Mouse (Mus musculus): ENCODE measurements at regions not wholly inside any gene's neighbourhood (a gene's known extent, or its start where the extent isn't known, plus 50 kb on each side); places are given as distances from the start of the nearest gene placed in this dataset.
"Not testable (repeated sequence)": the region's sequence is repeated elsewhere in the genome, so short reads cannot be mapped to it uniquely, and the experiment has no call there.

DNA sequence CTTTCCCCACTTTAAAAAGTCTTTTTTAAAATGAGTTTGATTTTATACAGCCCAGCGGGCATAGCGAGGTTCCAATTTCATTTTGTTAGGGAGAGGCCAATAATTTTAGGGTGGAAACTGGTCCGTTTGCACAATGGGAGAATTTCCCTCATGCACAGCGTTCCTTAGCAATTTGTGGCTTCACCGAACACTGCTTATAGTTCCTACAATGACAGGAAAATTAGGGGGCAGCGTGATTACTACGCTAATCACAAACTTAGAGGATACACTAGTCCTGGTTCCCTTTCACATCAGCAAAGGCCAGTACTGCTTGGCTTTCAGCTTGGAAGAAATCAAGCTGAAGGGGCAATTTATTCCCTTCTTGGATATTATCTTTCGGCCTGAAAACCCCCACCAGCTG, 745.1 kb upstream of the Gm19410 start:
- DNase-seq = no peak

DNA sequence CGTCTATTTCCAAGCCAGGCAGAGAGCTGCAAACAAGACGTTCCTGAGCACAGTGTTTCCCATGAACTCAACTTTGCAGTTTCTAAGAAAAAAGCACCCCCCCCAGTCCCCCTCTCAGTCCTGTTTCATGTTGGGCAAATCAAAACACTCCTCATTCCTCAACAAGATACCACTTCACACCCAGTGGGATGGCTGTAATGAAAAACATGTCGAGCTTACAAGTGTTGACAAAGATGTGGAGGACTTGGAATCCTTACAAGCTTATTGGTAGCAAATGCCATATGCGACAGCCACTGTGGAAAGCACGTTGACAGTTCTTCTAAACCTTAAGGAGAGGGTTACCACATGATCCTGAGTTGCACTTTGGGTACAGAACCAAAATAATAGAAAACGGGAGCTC, 742.9 kb upstream of the Gm19410 start:
- DNase-seq = no peak

DNA sequence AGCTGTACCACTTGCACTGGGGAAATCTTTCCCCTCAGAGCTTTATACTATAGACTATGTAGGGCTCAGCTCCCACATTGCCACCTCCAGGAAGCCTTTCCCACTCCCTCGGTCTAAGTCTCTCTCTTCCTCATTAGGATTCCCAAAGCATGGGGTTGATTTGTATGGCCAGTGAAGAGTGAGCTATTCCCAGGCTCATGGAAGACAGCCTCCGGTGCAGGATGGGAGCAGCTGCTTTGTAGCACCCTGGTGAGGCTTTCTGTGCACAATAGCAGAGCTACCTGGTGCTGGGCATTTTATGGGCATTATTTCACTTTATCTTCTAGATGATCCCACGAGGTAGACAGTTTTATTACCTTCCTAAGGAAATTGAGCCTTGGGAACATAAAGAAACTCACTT, 717.8 kb upstream of the Gm19410 start:
- no peak for DNase-seq

DNA sequence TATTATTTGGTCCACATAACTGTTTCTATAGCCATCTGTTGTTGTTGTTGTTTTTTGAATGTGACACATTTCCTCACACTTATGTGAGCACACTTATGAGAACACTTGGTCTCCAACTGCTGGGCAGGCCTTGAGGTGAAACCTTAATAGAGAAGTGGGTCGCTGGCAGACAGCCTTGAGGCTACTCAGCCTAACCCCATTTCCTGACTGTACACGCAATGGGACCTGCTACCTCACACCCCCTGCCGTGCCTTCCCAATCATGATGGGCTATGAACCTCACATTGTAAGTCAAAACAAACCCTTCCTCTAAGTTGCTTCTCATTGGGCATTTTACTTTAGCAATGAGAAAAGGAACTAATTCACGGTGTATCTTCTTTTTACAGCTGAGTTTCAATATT, 712.1 kb upstream of the Gm19410 start:
- DNase-seq = no peak

DNA sequence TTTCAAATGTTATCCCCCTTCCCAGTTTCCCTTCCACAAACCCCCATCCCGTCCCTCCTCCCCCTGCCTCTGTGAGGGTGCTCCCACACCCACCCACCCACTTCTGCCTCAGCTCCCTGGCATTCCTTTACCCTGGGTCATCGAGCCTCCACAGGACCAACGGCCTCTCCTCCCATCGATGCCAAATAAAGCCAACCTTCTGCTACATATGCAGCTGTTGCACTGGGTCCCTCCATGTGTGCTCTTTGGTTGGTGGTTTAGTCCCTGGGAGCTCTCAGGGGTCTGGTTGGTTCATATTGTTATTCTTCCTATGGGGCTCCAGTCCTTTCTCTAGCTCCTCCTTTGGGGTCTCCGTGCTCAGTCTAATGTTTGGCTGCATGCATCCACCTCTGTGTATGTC, 704.5 kb upstream of the Gm19410 start:
- no peak for DNase-seq

DNA sequence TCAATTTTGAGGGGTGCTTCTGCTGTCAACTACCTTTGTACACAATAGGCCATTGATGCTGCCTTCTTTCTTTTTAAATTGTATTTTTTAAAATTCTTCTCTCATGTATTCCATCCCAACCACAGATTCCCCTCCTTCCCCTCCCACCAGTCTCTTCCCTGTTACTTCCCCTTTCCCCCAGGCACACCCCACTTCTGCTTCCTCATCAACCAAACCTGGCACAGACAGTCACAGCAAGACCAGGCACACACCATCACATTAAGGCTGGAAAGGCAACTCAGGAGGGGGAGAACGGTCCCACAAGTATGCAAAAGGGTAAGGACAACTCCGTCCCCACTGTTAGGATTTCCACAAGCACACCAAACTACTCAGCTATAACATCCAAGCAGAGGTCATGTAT, 697.4 kb upstream of the Gm19410 start:
- DNase-seq = no peak

DNA sequence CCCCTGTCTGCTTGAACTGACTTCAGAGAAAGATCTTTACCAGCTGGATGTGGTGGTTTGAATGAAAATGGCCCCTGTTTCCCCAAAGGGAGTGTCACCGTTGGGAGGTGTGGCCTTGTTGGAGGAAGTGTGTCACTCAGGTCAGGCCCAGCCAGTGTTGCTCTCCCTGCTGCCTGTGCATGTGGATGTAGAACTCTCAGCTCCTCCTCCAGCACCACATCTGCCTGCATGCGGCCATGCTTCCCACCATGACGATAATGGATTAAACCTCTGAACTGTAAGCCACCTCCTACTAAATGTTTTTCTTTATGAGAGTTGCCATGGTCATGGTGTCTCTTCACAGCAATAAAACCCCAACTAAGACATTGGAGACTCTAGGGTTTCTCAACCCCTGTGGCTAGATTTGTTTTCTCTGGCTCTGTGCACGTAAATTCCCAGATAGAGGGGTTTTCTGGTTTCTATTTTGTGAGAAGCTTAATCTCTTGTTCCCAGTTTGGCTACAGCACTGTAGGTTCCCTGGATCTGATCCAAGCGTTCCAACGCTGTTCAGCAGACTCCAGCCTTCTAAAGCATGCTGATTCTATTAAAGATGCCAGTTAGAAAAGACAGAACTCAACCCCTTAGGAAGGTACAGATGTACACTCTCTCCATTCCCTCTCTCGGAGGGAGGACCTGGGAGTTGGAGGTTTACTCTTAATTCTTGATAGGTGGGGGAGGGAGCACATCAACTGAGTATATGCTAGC, 695.2 kb upstream of the Gm19410 start:
- DNase-seq = peak; percentile 11 to 34

DNA sequence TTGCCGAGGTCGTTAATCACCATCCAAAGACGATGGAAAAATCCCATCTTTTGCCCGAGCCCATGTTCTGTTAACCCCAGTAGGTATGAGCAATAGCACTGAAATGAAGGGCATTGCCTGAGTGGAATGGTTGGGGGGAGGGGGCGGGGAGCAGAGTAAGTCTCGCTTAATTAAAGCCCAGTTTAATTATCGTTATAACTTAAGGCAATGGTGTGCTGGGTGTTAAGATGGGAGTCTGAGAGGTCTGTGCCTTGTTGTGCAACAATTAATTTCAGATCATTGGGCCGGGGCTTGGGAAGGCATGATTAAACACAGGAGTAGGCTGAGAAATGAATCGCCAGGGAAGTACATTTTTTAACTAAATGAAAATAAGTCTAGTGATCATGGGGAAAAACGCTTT, 689.6 kb upstream of the Gm19410 start:
- no peak for DNase-seq

DNA sequence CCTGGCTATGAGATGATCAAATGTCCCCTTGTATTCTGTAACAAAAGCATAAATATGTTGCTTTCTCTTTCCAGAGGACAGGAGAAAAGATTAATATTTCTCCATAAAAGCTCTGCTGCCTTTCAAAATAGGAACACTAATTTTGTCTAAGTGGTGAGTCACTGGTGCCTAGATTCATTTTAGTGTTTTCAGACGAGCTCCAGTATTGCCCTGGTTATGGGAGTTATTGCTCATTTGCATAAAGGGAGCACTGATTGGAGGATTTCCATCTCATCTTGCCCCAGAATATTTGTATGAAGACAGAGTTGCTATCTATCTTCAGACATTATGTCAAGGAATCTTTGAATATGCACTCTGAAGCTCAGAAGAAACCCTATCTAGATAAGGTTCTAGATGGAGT, 682.4 kb upstream of the Gm19410 start:
- no peak for DNase-seq

DNA sequence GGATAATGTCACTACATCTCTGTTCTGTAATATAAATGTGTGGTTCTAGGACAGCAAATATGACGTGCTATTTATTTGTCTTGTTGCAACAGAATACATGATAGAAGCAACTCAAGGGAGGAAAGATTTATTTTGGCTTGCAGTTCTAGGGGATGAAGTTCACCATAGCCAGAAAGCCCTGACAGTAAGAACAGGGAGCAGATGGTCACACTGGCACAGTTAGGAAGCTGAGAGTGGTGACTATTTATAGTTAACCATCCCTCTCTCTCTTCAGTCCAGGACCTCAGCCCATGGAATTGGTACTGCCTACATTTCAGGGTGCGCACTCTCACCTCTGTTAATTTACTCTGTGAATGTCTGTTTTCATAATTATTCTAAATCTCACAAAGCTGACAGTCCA, 678.5 kb upstream of the Gm19410 start:
- no peak for DNase-seq

DNA sequence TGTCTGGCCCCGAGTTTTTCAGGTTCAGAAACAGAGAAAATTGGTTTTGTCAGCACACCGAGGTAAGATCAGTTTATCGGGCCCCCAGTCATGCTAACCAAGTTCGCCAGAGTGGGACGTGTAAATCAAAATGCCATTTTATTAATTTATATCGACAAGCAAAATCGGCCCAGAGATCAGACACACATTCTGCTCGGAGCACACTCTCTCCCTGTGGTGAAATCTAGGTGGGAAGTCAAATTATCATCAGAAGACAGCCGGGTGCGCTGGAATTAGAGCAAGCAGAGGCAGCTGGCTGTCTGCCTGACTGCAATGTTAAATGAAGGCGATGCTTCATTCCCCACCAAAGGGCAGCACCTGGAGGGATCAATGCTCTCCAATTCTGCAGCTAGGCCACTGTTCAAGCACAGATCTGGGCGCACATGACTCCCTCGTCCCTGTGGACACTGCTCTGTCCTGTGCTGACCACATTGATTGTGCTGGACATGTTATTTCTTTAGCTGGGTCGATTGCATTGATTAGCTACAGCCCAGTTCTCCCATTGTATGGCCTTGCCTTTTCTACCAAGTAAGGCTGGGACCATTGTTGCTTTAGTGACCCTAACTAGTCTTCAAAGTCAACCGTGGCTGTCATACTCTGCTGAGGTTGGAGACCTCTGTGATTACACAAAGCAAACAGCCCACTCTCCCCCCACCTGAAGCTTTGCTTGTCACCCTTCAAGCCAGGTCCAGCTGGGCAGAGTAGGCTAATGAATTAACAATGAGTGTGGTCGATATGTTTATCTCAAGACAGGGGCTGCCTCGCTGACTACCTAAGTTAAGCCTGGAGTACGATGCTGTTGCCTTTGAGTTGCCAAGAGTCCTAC, 677.0 kb upstream of the Gm19410 start:
- no peak for DNase-seq

DNA sequence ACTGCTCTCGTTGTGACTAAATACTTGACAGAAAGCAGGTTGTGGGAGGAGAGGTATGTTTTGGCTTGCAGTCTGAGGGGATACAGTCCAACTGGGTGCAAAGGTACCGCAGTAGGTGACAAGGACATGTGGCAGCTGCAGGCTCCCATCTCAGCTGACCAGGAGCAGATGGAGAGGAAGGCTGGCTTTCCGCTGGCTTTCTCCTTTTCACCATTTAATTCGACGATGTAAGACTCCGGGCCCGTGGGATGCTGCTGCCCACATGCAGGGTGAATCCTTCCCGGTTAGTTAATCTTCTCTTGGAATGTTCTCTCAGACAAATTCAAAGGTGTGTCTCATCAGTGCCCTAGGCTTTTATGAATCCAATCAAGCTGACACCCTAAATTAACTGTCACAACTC, 676.1 kb upstream of the Gm19410 start:
- no peak for DNase-seq

DNA sequence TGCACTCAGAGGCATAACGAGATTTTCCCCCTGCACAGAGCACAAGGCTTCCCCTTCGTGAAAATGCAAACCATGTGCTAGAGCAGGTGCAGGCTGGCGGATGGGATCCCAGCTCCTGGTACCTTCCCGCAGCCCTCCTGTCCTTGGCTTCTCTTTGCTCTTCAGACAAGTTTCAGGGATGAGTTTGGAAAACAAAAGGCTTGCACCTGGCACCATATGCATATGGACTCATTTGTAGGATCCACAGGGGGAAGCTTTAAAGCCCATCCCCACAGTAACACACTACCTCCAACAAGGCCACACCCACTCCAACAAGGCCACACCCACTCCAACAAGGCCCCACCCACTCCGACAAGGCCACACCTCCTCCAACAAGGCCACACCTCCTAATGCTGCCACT, 663.9 kb upstream of the Gm19410 start:
- DNase-seq = no peak

DNA sequence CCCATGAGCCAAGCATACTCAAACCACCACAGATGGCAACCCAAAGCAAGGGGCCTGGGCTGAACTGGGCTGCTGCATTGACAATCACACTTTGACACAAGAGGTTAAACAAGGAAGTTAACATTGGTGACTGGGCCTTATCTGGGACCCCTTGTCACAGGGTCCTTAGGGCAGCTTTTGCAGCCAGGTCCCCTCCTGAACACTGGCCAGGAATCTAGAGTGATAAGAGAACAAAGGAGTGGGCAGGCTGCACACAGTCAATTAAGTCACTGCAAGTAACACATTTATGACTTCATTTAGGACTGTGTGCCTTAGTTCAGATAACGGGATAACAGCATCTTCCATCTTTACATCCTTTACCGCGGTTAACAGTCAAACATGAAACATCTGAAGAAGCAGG, 663.5 kb upstream of the Gm19410 start:
- DNase-seq = not testable (repeated sequence)

DNA sequence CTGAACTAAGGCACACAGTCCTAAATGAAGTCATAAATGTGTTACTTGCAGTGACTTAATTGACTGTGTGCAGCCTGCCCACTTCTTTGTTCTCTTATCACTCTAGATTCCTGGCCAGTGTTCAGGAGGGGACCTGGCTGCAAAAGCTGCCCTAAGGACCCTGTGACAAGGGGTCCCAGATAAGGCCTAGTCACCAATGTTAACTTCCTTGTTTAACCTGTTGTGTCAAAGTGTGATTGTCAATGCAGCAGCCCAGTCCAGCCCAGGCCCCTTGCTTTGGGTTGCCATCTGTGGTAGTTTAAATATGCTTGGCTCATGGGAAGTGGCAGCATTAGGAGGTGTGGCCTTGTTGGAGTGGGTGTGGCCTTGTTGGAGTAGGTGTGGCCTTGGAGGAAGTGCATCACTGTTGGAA, 661.1 kb upstream of the Gm19410 start:
- not testable (repeated sequence) for DNase-seq

DNA sequence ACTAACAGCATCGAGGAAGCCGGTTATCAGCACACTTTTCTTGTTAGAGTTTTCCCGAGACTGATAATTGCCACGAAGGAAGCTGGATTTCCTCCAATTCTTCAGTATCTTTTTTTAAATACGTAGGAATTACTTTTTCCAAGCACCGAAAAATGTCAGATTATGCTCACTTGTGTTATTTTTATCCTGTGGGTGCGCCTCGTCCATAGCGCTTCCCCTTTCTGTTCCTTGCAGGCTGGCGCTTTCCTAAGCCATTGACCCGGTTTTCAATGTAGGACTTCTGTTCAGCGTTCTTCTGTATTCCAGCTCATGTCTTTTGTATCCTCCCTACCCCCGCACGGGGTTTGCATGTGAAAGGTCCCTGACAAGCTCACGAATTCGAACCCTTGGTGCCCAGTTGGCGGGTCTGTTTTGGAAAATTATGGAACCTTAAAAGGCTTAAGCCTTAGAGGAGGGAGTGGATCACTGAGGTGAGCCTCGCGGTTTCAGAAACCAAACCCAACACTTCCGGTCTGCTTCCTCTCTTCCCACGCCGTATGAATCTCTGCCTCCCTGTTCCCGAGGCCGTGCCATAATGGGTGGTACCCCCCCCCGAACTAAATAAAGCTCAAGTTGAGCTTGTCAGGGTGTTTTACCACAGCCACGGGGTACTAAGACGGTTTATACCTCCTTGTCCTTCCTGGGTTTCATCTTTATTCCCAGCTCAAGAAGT, 655.9 kb upstream of the Gm19410 start:
- no peak for DNase-seq

DNA sequence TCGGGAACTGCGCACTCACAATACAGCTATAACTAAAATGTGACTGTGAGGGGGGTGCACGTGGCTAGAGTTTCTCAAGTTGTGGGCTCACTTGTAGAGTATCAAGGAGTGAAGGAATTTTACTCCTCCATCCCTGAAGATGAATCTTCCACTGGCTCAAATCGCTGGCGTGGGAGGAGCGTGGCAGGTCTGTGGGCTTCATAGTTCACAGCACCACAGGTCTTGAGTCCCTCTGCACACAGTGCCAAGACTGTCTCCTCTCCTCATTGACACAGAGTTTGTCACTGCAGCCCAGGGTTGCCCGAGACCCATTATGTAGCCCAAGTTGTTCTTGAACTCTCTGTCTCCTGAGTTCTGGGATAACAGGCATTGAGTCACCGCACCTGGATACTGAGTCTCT, 655.3 kb upstream of the Gm19410 start:
- DNase-seq = no peak

DNA sequence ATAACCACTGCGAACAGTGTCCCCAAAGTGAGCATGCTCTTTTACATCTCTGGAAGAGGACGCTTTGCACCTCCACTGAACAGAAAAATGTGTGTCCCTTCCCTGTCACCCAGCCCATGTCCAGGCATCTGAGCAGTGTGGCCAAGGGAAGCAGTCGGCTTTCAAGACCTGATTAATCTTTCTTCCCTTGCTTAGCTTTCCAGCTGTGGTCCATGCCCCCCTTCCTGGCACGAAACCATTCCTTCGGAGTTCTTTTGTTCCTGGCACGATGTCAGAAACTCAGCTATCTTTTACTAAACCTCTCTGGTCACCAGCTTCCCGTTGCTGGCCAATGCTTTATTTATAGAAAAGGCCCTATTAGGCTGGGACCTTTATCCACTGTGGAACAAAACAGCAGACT, 654.5 kb upstream of the Gm19410 start:
- no peak for DNase-seq

DNA sequence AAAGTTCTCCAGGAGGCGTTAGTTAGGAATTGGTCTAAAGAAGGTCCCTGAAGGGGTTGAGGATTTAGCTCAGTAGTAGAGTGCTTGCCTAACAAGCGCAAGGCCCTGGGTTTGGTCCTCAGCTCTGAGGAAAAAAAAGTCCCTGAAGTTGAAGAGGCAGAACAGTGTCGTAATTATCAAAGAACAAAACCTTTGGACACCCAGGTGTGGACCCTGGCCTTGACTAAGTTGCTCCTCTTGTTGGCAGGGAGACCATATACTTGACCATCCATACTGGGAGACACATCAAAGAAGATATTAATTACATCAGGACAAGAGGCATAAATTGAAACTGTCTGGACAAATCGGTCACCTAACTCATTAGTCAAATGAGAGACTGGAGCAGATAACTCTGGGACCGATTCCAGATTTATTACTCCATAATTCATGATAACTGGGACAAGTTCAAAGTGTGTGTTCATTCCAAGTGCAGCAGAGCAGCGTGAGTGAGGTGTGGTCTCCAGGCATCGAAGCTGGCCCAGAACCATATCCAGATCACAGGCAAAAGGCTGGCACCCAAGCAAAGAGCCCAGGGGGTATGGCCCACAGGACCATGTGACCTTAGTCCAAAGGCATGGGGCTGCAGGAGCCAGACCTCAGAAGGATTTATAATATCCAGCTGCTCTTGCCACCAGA, 652.9 kb upstream of the Gm19410 start:
- DNase-seq = no peak

DNA sequence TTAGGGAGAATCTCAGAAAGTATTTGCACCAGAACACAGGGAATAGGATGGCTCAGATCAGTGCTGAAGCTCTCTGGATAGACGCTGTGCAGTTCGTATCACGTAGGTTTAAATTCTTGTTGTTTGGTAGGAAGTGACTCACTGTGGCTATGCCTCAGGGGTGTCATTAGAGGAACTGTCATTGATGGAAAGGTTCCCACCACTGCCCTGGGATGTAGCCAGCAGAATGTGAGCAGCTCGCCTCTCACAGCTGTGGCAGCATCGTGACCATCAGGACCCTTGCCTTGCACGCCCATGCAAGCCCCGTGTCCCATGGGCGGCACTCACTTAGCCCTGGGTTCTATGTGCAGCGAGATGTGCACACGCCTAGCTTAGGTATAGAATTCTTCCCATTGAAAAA, 651.6 kb upstream of the Gm19410 start:
- DNase-seq = no peak

DNA sequence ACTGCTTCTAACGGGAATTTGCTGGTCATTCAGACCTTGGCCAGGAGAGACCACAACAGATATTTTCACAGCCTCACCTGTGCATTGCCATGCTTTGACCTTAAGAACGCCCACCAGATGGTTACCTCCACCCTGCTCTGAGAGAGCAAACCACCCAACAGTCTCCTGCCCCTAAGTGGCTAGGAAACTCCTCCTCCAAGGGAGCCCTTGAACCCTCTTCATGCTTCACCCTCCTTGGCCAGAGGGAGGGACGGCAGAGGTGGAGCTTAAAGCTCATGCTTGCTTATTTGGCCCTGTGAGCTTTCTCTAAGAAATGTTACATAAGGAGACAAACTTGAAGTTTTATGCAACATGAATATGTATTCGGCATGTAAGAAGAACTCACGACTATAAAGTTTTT, 645.0 kb upstream of the Gm19410 start:
- DNase-seq = no peak

DNA sequence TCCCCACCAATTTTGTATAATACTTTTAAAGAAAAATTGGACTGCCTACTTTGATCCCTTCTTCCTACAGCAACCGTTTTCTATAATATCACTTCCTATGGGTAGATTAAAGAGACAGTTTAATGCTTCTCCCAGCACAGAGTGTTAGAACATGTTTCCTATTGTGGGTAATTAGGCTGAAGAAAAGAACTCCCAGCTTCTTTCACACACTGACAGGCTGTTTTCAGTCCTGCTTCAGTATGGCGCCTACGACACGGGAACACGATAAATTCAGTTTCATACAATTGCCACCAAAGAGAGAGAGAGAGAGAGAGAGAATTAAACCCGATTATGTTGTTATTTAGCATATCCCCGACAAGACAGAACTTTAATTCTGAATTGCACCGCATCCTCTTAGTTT, 644.5 kb upstream of the Gm19410 start:
- DNase-seq = no peak

DNA sequence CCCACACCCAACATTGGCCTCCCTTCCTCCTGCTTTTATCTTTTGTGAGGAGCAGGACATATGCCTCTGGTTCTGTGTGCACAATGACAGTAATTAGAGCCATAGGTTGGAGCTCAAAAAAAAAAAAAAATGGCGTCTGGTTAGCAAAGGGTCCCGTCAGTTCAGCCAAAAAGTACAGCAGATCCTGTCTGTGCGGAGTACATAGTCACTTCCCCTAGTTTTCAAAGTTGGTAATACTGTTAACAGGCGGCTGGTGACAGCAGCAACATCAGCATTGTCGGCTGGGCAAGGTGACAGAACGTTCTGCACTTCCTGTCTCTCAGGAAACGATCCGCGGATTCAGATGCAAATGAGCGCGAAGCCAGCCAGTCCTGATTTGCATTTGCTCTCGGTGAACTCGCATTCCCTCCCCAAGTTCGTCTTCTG, 642.4 kb upstream of the Gm19410 start:
- DNase-seq = peak in 1 of 2 experiments; percentile 12
